Mouse (Mus musculus) heart, postnatal 0 days (tissue): ENCODE measurements around the gene Mex3a. TPM values are rescaled to one million over a fixed set of nuclear protein-coding genes. Genes with fewer than 3 reads are reported as not detected.

Experiments
- ATAC-seq: fragments of 200-750 bp; cut with Nextera tagmentation; 2 replicates; pipeline ENCODE4 v1.8.0; 2017; ENCODE audit warnings: low read depth, moderate number of reproducible peaks, moderate library complexity; ENCODE audit not compliant: insufficient read depth
- DNase-seq: peaks from one replicate; pipeline ENCODE4 v3.0.0-alpha.2; 2016; ENCODE audit warnings: low spot score
- H3K27ac ChIP-seq: fragments of 300-500 bp; sonication (generic); 2 replicates; pipeline ENCODE4 v1.5.1; 2014; ENCODE audit warnings: low read depth, mild to moderate bottlenecking
- H3K27me3 ChIP-seq: fragments of 300-500 bp; sonication (generic); 2 replicates; pipeline ENCODE4 v1.6.1; 2014; ENCODE audit warnings: low read length, mixed read lengths; ENCODE audit not compliant: control insufficient read depth, insufficient read depth
- H3K36me3 ChIP-seq: fragments of 300-500 bp; sonication (generic); replicated peaks from 2 replicates; pipeline ENCODE4 v1.6.1; 2014; ENCODE audit warnings: low read length, mixed read lengths; ENCODE audit not compliant: control insufficient read depth, insufficient read depth
- H3K4me1 ChIP-seq: fragments of 300-500 bp; sonication (generic); 2 replicates; pipeline ENCODE4 v1.6.1; 2014; ENCODE audit warnings: antibody characterized with exemption; ENCODE audit not compliant: control insufficient read depth, insufficient read depth
- H3K4me2 ChIP-seq: fragments of 300-500 bp; sonication (generic); 2 replicates; pipeline ENCODE4 v1.6.1; 2014; ENCODE audit warnings: low read depth, mild to moderate bottlenecking, low read length, moderate library complexity
- H3K4me3 ChIP-seq: fragments of 300-500 bp; sonication (generic); 2 replicates; pipeline ENCODE4 v1.5.1; 2014; ENCODE audit warnings: low read depth, low read length
- H3K9ac ChIP-seq: fragments of 300-500 bp; sonication (generic); replicated peaks from 2 replicates; pipeline ENCODE4 v1.6.1; 2014; ENCODE audit warnings: low read depth, low read length, mixed read lengths
- H3K9me3 ChIP-seq: fragments of 300-500 bp; sonication (generic); replicated peaks from 2 replicates; pipeline ENCODE4 v1.6.1; 2016; ENCODE audit warnings: low read length; ENCODE audit not compliant: control insufficient read depth
- CTCF ChIP-seq: IDR thresholded peaks from 2 replicates; pipeline ENCODE4 v1.5.1; 2016; ENCODE audit warnings: antibody characterized with exemption, control low read depth, low read depth
- EP300 ChIP-seq: IDR thresholded peaks from 2 replicates; pipeline ENCODE4 v1.6.1; 2016; ENCODE audit warnings: antibody characterized with exemption, low read depth
- WGBS: fragments of 180-500 bp; shearing (Covaris S2); extraction: QIAGEN DNeasy Blood & Tissue Kit; methylation state at CpG from one replicate; pipeline ENCODE4 v1.1.7; 2014; 5-methylcytosine and 5-hydroxymethylcytosine counted together
- polyA plus RNA-seq: library from polyadenylated mRNA; unstranded; fragments of >200 nt; fragmentation: Nextera tagmentation; extraction: Ambion mirVana; gene quantifications from 2 replicates; pipeline ENCODE4 v1.2.1, GENCODE M21; 2015
- total RNA-seq: library from RNA; depleted of rRNA; stranded (reverse); fragments of >200 nt; gene quantifications from 2 replicates; pipeline ENCODE4 v1.2.3, GENCODE M21; 2014; ENCODE audit warnings: low replicate concordance

Mex3a gene
- total and polyA plus RNA-seq, 2 experiments from 2014 or later, result 2.7 to 6.0 TPM

- DNase-seq, result no peak
- WGBS, result 68% methylated on average over 7 of the region's 7 CpGs
These were observed 32.1 kb upstream of the Mex3a start for GRCm38 (mm10) chr3:88500087-88500486.

GRCm38 (mm10) chr3:88500655-88501365 is 31.4 kb upstream of the Mex3a start:
- 0 out of 2 replicates have a peak overlapping the region, but pooled peaks have one; percentile 93 for H3K9ac ChIP-seq
- peak overlapping the region; percentile 95 for H3K27ac ChIP-seq
- 43% methylated on average over 4 of the region's 4 CpGs for WGBS
- H3K36me3 ChIP-seq, result peaks cover 7% of the 10 kb centered on the region
- peaks cover 38% of the 10 kb centered on the region for H3K4me1 ChIP-seq
- H3K4me2 ChIP-seq, result peak overlapping the region; percentile 97
- H3K27me3 ChIP-seq, result no peaks in the 10 kb centered on the region
- ATAC-seq (no peak), DNase-seq (no peak)
- TF ChIP-seq CTCF, result no peak
- TF ChIP-seq EP300, result no peak
- no peaks in the 10 kb centered on the region for H3K9me3 ChIP-seq
- peak overlapping the region; percentile 91 for H3K4me3 ChIP-seq

More at GRCm38 (mm10) chr3:88500087-88500486, 32.1 kb upstream of the Mex3a start:
- 0 out of 2 replicates have a peak overlapping the region, but pooled peaks have one; percentile 6 for H3K27ac ChIP-seq
- H3K4me2 ChIP-seq, result peak overlapping the region; percentile 97
- H3K27me3 ChIP-seq, result no peaks in the 10 kb centered on the region
- H3K36me3 ChIP-seq, result peaks cover 7% of the 10 kb centered on the region
- H3K4me3 ChIP-seq, result peak overlapping the region; percentile 91; the same call in 1 of the 2 replicates
- peaks cover 45% of the 10 kb centered on the region for H3K4me1 ChIP-seq
- H3K9ac ChIP-seq, result no peak overlapping the region
- ATAC-seq, result no peak
- TF ChIP-seq EP300, result no peak
- TF ChIP-seq CTCF, result no peak
- H3K9me3 ChIP-seq, result no peaks in the 10 kb centered on the region

GRCm38 (mm10) chr3:88501366-88502030 is 30.7 kb upstream of the Mex3a start:
- peak overlapping the region; percentile 97 for H3K4me2 ChIP-seq
- H3K36me3 ChIP-seq, result peaks cover 7% of the 10 kb centered on the region
- 47% methylated on average over 6 of the region's 6 CpGs for WGBS
- DNase-seq, result no peak
- peak overlapping the region; percentile 91 for H3K4me3 ChIP-seq
- TF ChIP-seq CTCF, result no peak
- no peak for TF ChIP-seq EP300
- peaks cover 31% of the 10 kb centered on the region for H3K4me1 ChIP-seq
- no peaks in the 10 kb centered on the region for H3K9me3 ChIP-seq
- ATAC-seq, result no peak
- H3K27me3 ChIP-seq, result no peaks in the 10 kb centered on the region
- H3K27ac ChIP-seq, result peak overlapping the region; percentile 95
- peak overlapping the region; percentile 93 for H3K9ac ChIP-seq

- peak overlapping the region; percentile 97 for H3K4me2 ChIP-seq
- H3K36me3 ChIP-seq, result peaks cover 7% of the 10 kb centered on the region
- TF ChIP-seq CTCF (no peak), EP300 (no peak)
- DNase-seq (peak; percentile 51), ATAC-seq (peak; percentile 10; the same call in 1 of the 2 replicates)
- peak overlapping the region; percentile 93 for H3K9ac ChIP-seq
- peaks cover 28% of the 10 kb centered on the region for H3K4me1 ChIP-seq
- peak overlapping the region; percentile 91 for H3K4me3 ChIP-seq
- no peaks in the 10 kb centered on the region for H3K9me3 ChIP-seq
- no peaks in the 10 kb centered on the region for H3K27me3 ChIP-seq
- H3K27ac ChIP-seq, result peak overlapping the region; percentile 95
- WGBS, result 9% methylated on average over 11 of the region's 11 CpGs
These were observed 30.1 kb upstream of the Mex3a start for GRCm38 (mm10) chr3:88502031-88502571.

- Histone ChIP-seq H3K9me3 (no peaks in the 10 kb centered on the region), H3K4me1 (peaks cover 28% of the 10 kb centered on the region), H3K4me3 (peak overlapping the region; percentile 91), H3K36me3 (peaks cover 6% of the 10 kb centered on the region; the same call in 1 of the 2 replicates), H3K9ac (peak overlapping the region; percentile 93), H3K27me3 (no peaks in the 10 kb centered on the region), H3K4me2 (peak overlapping the region; percentile 97), H3K27ac (peak overlapping the region; percentile 95)
- TF ChIP-seq CTCF, result no peak
- peak; percentile 50; the same call in 1 of the 2 replicates for TF ChIP-seq EP300
- ATAC-seq (peak; percentile 92), DNase-seq (peak; percentile 93)
- under 1% methylated on average over 55 of the region's 55 CpGs for WGBS
These were observed 29.3 kb upstream of the Mex3a start for GRCm38 (mm10) chr3:88502641-88503504.
